Mouse (Mus musculus): ENCODE data around the gene Zscan21. TPM values are rescaled to one million over a fixed set of nuclear protein-coding genes. Genes with fewer than 3 reads are reported as not detected.
"Not testable (repeated sequence)": the region's sequence is repeated elsewhere in the genome, so short reads cannot be mapped to it uniquely, and the experiment has no call there.

Zscan21 gene
- total and polyA plus RNA-seq, 3 experiments, result 5.9 to 11.7 (median 10.1) TPM

DNA sequence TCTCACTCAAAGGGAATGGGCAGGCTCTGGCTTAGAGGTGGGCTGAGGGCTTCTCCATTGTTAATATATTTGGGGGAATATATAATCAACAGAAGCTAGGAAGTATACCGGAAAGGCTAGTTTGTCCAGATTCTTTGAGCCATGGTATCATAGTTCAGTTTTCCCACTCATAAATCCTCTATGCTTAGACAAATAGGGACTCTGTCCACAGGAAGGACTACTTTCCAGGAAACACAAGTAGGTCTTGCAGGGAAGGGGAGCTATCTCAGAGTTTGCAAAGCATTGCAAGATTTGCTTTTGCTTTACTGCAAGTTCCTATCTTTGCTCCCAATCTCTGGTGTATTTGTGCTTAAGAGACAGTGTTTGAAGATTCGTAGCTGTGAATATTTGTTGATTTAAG lies 11.7 kb upstream of the Zscan21 start:
- H3K9ac ChIP-seq (ENCODE audit: low read depth, low read length), result no peak overlapping the region
- H3K4me1 ChIP-seq (ENCODE audit: control insufficient read depth, insufficient read depth, low read length), result no peaks in the 10 kb centered on the region
- H3K79me2 ChIP-seq (replicated peaks; ENCODE audit: control insufficient read depth, insufficient read depth, low read length), result no peaks in the 10 kb centered on the region
- WGBS, result 82% methylated on average over 2 of the region's 2 CpGs
- DNase-seq, result no peak
- no peak overlapping the region for H3K27ac ChIP-seq
- no peak overlapping the region for H3K4me3 ChIP-seq
- H3K27me3 ChIP-seq (ENCODE audit: control insufficient read depth, insufficient read depth, low read length), result no peaks in the 10 kb centered on the region
- TF ChIP-seq EP300 (IDR thresholded peaks at IDR 0.05; ENCODE audit: insufficient read depth, low read depth, low read length), result no peak
- no peak for TF ChIP-seq CTCF (IDR thresholded peaks at IDR 0.05)
- no peak for TF ChIP-seq POLR2A (IDR thresholded peaks at IDR 0.05; ENCODE audit: insufficient read depth, low read depth, low read length)
- H3K36me3 ChIP-seq (ENCODE audit: control insufficient read depth, insufficient read depth, low read length), result peaks cover 6% of the 10 kb centered on the region
- intact Hi-C loops (cut with DNase I), result no loop called here

DNA sequence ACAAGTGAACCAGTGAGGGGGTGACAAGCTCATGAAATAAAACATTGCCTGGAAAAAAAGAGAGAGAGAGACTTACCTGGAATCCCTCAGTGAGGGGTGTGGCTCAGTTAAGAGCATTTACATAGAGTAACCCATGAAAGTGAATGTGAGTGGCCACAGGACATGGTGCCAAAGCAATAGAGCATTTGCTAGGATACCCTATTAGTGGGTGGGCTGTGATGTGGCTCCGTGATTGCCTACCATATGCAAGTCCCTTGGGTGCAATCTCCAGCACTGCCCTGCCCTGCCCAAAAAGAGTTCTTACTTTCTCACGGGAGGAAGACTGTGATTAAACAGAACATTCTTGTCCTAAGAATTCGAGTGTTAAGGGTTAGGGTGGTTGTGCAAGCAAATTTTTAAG lies 9.6 kb upstream of the Zscan21 start:
- no peak for DNase-seq
- 61% methylated on average over 3 of the region's 3 CpGs for WGBS
- Histone ChIP-seq H3K79me2 (replicated peaks; ENCODE audit: control insufficient read depth, insufficient read depth, low read length) (no peaks in the 10 kb centered on the region), H3K36me3 (ENCODE audit: control insufficient read depth, insufficient read depth, low read length) (peaks cover 6% of the 10 kb centered on the region), H3K27me3 (ENCODE audit: control insufficient read depth, insufficient read depth, low read length) (no peaks in the 10 kb centered on the region), H3K4me3 (no peak overlapping the region), H3K27ac (no peak overlapping the region), H3K9ac (ENCODE audit: low read depth, low read length) (no peak overlapping the region), H3K4me1 (ENCODE audit: control insufficient read depth, insufficient read depth, low read length) (no peaks in the 10 kb centered on the region)
- intact Hi-C loops (cut with DNase I), result no loop called here
- TF ChIP-seq EP300 (IDR thresholded peaks at IDR 0.05; ENCODE audit: insufficient read depth, low read depth, low read length) (no peak), POLR2A (IDR thresholded peaks at IDR 0.05; ENCODE audit: insufficient read depth, low read depth, low read length) (no peak), CTCF (IDR thresholded peaks at IDR 0.05) (no peak)

DNA sequence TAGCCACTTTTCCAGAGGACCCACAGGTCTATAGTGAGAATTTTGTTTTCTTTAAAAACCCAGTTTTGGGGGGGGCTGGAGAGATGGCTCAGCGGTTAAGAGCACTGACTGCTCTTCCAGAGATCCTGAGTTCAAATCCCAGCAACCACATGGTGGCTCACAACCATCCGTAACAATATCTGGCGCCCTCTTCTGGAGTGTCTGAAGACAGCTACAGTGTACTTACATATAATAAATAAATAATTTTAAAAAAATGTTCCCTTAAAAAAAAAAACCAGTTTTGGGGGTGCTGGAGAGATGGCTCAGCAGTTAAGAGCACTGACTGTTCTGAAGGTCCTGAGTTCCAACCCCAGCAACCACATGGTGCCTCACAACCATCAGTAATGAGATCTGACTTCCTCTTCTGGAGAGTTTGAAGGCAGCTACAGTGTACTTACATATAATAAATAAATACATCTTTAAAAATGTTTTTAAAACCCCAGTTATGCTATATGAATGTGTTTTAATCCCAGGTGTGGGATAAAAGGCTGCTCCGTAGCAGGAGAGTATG lies 6.8 kb upstream of the Zscan21 start:
- H3K4me3 ChIP-seq; DNase-seq; H3K27ac ChIP-seq; H3K9ac ChIP-seq (ENCODE audit: low read depth, low read length); H3K4me1 ChIP-seq (ENCODE audit: control insufficient read depth, insufficient read depth, low read length); H3K27me3 ChIP-seq (ENCODE audit: control insufficient read depth, insufficient read depth, low read length); intact Hi-C loops (cut with DNase I); H3K36me3 ChIP-seq (ENCODE audit: control insufficient read depth, insufficient read depth, low read length); H3K79me2 ChIP-seq (replicated peaks; ENCODE audit: control insufficient read depth, insufficient read depth, low read length): not testable (repeated sequence)
- 59% methylated on average over 4 of the region's 4 CpGs for WGBS
- TF ChIP-seq CTCF (IDR thresholded peaks at IDR 0.05), result peak; percentile 22; the same call in 1 of the 2 replicates

DNA sequence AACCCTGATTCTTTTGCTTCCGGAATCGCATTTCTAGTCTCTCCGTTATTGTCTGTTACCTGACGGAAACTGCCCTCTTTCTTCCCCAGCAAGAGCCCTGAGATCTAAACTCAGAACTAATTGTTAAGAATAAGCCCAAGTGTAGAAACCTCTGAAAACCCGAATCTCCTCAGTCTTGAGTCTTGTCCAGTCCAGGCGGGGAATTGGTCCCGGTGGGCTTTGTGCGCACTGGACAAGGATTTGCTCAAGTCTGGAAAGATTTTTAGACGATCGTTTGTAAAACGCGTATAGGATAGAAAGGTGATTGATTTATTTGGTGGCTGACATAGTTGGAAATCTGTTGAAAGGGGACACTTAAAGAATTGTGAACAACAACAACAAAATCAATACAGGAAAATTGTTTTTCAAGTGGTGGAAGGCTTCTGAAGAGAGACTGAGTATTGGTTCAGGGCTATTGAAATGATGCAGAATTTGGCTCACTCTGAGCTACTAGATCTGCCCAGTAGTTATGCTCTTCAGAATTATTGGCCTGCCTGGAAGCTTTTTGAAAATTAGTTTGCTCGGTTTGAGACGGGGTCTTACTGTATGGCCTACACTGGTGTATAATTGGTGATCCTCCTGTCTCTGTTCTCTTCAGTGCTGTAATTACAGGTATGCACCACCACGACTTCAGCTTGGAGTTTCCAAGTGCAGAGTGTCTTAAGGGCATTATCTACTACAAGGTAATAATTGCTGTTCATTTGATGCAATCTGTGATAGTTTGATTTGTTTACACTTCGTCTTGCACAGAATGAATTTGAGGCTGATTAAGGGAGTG lies 704 bp downstream of the Zscan21 start:
- WGBS, result 4% methylated on average over 16 of the region's 16 CpGs
- peaks cover 1% of the 10 kb centered on the region; the same call in 1 of the 2 replicates for H3K79me2 ChIP-seq (replicated peaks; ENCODE audit: control insufficient read depth, insufficient read depth, low read length)
- peak overlapping the region; percentile 50 for H3K4me3 ChIP-seq
- TF ChIP-seq EP300 (IDR thresholded peaks at IDR 0.05; ENCODE audit: insufficient read depth, low read depth, low read length), result no peak
- no peak for TF ChIP-seq CTCF (IDR thresholded peaks at IDR 0.05)
- no peak for TF ChIP-seq POLR2A (IDR thresholded peaks at IDR 0.05; ENCODE audit: insufficient read depth, low read depth, low read length)
- peaks cover 10% of the 10 kb centered on the region for H3K4me1 ChIP-seq (ENCODE audit: control insufficient read depth, insufficient read depth, low read length)
- intact Hi-C loops (cut with DNase I), result loop anchor here (2.0 kb wide), 2 partner anchors 33 to 37 kb away; partner anchors contain the start of genes Zfp113 and Zkscan1
- H3K27me3 ChIP-seq (ENCODE audit: control insufficient read depth, insufficient read depth, low read length), result no peaks in the 10 kb centered on the region
- H3K9ac ChIP-seq (ENCODE audit: low read depth, low read length), result peak overlapping the region; percentile 82
- peaks cover 5% of the 10 kb centered on the region for H3K36me3 ChIP-seq (ENCODE audit: control insufficient read depth, insufficient read depth, low read length)
- peak overlapping the region; percentile 89 for H3K27ac ChIP-seq
- no peak for DNase-seq

GRCm38 (mm10) chr5:138118041-138118440 lies 1.3 kb downstream of the Zscan21 start:
- Histone ChIP-seq H3K27me3 (ENCODE audit: control insufficient read depth, insufficient read depth, low read length) (no peaks in the 10 kb centered on the region), H3K4me3 (no peak overlapping the region), H3K9ac (ENCODE audit: low read depth, low read length) (no peak overlapping the region), H3K36me3 (ENCODE audit: control insufficient read depth, insufficient read depth, low read length) (peaks cover 5% of the 10 kb centered on the region), H3K79me2 (replicated peaks; ENCODE audit: control insufficient read depth, insufficient read depth, low read length) (peaks cover 1% of the 10 kb centered on the region; the same call in 1 of the 2 replicates), H3K4me1 (ENCODE audit: control insufficient read depth, insufficient read depth, low read length) (peaks cover 10% of the 10 kb centered on the region), H3K27ac (no peak overlapping the region)
- intact Hi-C loops (cut with DNase I), result no loop called here
- TF ChIP-seq CTCF (IDR thresholded peaks at IDR 0.05) (no peak), EP300 (IDR thresholded peaks at IDR 0.05; ENCODE audit: insufficient read depth, low read depth, low read length) (no peak), POLR2A (IDR thresholded peaks at IDR 0.05; ENCODE audit: insufficient read depth, low read depth, low read length) (no peak)
- no peak for DNase-seq
- WGBS, result 44% methylated on average over 3 of the region's 3 CpGs

DNA sequence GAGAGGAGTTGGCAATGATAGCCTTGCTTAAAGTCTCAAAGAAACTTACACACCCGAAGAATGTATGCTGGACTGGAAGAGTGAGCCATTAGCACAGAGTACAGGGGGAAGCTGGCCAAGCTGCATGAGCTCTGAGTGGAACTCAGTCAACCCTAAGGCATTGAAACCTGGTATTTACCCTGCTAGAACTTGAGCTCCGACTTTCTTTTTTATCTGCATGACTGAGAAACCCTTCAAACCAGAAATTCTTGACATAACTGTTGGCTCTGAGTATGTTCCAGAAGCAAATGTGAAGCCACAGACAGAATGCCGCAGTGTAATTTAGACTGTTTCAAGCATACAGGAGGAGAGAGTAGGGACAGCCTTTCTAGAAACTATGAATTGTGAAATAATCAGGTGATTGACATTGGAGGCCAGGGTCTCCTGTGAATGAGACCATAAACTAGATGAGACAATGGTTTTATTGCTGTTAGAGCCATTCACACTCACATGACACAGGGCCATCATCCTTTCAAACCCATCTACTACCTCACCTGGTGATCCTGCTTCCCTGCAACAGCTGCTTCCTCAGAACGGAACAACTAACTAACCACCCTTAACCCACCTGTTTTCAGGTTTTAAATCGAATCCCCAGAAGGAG lies 15.8 kb downstream of the Zscan21 start:
- Histone ChIP-seq H3K79me2 (replicated peaks; ENCODE audit: control insufficient read depth, insufficient read depth, low read length) (no peaks in the 10 kb centered on the region), H3K36me3 (ENCODE audit: control insufficient read depth, insufficient read depth, low read length) (no peaks in the 10 kb centered on the region), H3K9ac (ENCODE audit: low read depth, low read length) (no peak overlapping the region), H3K27ac (no peak overlapping the region), H3K4me1 (ENCODE audit: control insufficient read depth, insufficient read depth, low read length) (no peaks in the 10 kb centered on the region), H3K27me3 (ENCODE audit: control insufficient read depth, insufficient read depth, low read length) (no peaks in the 10 kb centered on the region), H3K4me3 (no peak overlapping the region)
- intact Hi-C loops (cut with DNase I), result no loop called here
- WGBS, result 88% methylated on average over 5 of the region's 5 CpGs
- no peak for DNase-seq
- TF ChIP-seq EP300 (IDR thresholded peaks at IDR 0.05; ENCODE audit: insufficient read depth, low read depth, low read length), result no peak
- no peak for TF ChIP-seq POLR2A (IDR thresholded peaks at IDR 0.05; ENCODE audit: insufficient read depth, low read depth, low read length)
- TF ChIP-seq CTCF (IDR thresholded peaks at IDR 0.05), result no peak

All from heart, adult 2 months (tissue).